Mouse (Mus musculus) neutrophil, adult 65 days (primary cell): ENCODE measurements around the gene Mab21l3. TPM values are rescaled to one million over a fixed set of nuclear protein-coding genes. Genes with fewer than 3 reads are reported as not detected.

Source experiments
- total RNA-seq: library from RNA; stranded (reverse); gene quantifications from 2 replicates; pipeline ENCODE4 v1.2.4, GENCODE M21; 2023

Gene Mab21l3
- total RNA-seq: 0.13 TPM in 1 of 2 replicates, not detected in the other

DNA sequence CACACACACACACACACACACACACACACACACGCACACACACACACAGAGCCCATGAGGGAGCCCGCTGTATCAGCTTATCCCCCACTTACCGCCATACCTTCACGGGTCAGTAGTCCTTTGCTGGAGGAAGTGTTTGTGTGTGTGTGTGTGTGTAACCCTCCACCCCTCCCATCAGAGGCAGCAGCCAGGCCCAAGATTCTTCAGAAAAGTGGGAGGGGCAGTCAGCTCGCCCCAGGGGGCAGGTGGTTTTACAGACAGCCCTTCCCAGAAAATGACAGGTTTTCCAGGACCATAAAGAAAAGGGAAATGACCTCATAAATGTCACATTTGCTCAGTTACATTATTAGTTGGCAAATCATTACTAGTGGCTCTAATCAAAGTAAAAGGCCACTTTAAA lies at the start of gene Mab21l3:
Mab21l3 (minus strand) TSS at position 144 of the 400 bp plus-strand sequence.

Other genes starting within 250 kb of the Mab21l3 start
- 74.4 and 76.1 TPM in 2 replicates for gene Atp1a1, start 244.3 kb downstream of the Mab21l3 start, total RNA-seq
- gene Slc22a15, start 75.5 kb upstream of the Mab21l3 start, total RNA-seq: 80.5 and 108 TPM in 2 replicates
- not detected in 2 replicates for gene Nhlh2, start 161.1 kb upstream of the Mab21l3 start, total RNA-seq
- gene Casq2, start 237.5 kb upstream of the Mab21l3 start, total RNA-seq: not detected in 2 replicates